Mouse (Mus musculus) left cerebral cortex, adult 2 months (tissue): ENCODE data around the gene Tpm4. TPM values are rescaled to one million over a fixed set of nuclear protein-coding genes. Genes with fewer than 3 reads are reported as not detected.

Source experiments
- DNase-seq, 2 experiments: peaks; one replicate each; pipeline ENCODE4 v3.0.0; 2021 to 2022; ENCODE audit warnings: low spot score in 2 of 2, mixed read lengths in 1 of 2; ENCODE audit errors: extremely low spot score in 1 of 2
- H3K27ac ChIP-seq: fragments of 200-600 bp; 2 replicates; pipeline ENCODE4 v1.8.1; 2022
- H3K4me3 ChIP-seq: fragments of 200-600 bp; 2 replicates; pipeline ENCODE4 v1.8.1; 2022
- CTCF ChIP-seq: fragments of 200-600 bp; IDR thresholded peaks from 2 replicates; pipeline ENCODE4 v1.8.1; 2022; ENCODE audit warnings: antibody characterized with exemption, mild to moderate bottlenecking, moderate library complexity
- intact Hi-C: fragments of 180-260 bp; cut with DNase I; formaldehyde crosslinking; loops from one replicate; pipeline ENCODE4 v1.15.1; 2025
- total RNA-seq, 2 experiments: library from RNA; stranded (reverse); gene quantifications; 2 replicates each; pipeline ENCODE4 v1.2.3; 2021

The Tpm4 gene
- total RNA-seq, 2 experiments from 2014 or later = 24.9 to 29.7 TPM

DNA sequence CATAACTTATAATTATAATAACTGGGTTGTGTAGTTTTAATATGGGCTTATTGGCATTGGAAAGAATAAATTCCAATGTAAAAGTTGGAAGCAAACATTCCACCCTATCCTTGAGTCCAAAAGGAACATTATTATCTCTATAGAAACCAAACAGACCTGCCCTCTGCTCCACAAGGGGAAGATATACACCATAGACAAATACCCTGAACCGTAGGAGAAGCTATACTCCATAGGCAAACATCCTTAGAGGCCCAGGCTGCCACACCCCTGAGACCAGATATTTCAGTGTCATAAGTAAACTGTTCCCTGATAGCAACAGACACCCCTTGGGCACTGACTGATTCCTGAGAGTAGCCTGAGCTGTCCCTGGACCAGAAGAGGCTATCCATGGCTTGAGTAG is 6.9 kb upstream of the Tpm4 start:
- intact Hi-C loops = no loop called here
- no peak for DNase-seq
- no peak for TF ChIP-seq CTCF
- H3K27ac ChIP-seq = no peak overlapping the region
- H3K4me3 ChIP-seq = no peak overlapping the region

DNA sequence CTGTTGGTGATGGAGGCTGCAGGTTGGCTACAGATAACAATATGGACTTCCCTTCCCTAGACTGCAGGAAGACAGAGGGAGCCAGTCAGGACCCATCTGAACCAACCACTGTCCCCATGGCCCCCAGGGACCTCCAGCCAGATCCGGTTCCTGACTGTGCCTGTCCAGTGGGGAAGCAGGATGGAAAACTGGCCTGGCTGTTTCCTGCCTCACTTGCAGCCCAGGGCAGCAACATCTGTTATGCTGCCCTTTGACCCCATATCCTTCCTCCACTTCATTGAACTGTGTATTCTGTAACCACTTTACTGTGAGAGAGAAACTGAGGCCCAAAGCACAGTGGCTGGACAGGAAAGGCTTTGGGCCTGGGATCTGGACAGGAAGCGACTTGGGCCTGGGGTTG is 3.5 kb upstream of the Tpm4 start:
- H3K4me3 ChIP-seq = no peak overlapping the region
- no peak overlapping the region for H3K27ac ChIP-seq
- intact Hi-C loops = loop anchor here (10.0 kb wide), 2 partner anchors 206 to 456 kb away; partner anchors contain the start of genes Jak3 and Unc13a
- TF ChIP-seq CTCF = no peak
- no peak for DNase-seq

DNA sequence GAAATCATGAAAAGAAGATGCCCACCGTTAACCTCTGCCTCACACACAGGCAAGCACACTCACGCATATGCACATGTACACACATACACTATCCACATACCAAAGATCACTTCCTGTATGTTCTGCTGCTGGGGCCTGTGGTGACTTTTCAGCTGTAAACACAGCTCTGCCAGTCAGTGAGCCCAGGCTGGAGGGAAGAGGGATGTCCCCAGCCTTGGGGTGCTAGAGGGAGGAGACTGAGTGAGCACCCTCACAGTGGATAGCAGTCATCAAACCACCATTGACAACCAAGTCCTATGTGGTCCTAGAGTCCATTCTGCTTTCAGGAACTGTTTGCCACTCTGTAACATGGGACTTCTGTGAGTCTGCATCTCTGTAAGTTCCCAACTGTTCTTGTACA is 2.9 kb upstream of the Tpm4 start:
- no peak for TF ChIP-seq CTCF
- Histone ChIP-seq H3K4me3 (no peak overlapping the region), H3K27ac (no peak overlapping the region)
- intact Hi-C loops = loop anchor here (10.0 kb wide), 2 partner anchors 207 to 457 kb away; partner anchors contain the start of genes Jak3 and Unc13a
- DNase-seq = no peak

DNA sequence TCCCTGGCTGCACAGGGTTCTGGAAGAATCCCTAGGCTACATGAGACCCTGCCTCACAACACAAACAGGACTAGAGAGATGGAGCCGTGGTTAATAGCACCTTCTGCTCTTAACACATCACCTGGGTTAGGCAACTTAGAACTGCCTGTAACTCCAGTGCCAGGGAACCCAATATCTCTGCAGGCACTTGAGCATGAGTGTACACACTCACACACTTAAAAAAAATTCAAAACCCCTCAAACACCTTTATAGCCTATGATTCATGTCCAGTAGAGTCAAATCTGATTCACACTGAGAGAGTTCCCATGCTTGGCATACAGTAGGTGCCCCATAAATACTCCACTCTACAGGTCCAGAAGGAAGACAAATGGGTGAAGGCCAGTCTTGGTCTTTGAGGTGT is 2.4 kb upstream of the Tpm4 start:
- no peak for TF ChIP-seq CTCF
- DNase-seq = no peak
- intact Hi-C loops = loop anchor here (10.0 kb wide), 2 partner anchors 208 to 458 kb away; partner anchors contain the start of genes Jak3 and Unc13a

DNA sequence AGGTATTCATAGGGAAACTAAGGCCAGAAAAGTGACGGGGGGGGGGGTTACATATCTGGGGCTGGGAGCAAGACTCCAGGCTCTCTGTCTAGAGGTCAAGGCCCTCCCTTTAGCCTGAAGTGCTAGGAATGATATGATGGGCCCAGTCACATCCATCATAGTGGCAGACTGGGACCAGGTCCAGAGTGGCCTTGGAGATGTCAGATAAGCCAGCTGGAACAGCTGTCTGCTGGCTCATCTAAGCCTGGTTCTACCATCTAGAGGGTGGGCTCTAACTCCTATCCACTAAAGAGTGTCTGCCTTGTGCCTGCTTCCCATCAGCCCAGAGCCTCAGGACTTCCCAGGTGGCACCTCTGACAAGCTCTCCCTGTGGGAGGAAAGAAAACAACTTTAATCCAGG is 1.9 kb upstream of the Tpm4 start:
- Histone ChIP-seq H3K27ac (no peak overlapping the region), H3K4me3 (no peak overlapping the region)
- DNase-seq = no peak
- intact Hi-C loops = loop anchor here (10.0 kb wide), 2 partner anchors 208 to 458 kb away; partner anchors contain the start of genes Jak3 and Unc13a
- TF ChIP-seq CTCF = no peak

More for the DNA sequence above, 2.4 kb upstream of the Tpm4 start:
- Histone ChIP-seq H3K4me3 (no peak overlapping the region), H3K27ac (no peak overlapping the region)

DNA sequence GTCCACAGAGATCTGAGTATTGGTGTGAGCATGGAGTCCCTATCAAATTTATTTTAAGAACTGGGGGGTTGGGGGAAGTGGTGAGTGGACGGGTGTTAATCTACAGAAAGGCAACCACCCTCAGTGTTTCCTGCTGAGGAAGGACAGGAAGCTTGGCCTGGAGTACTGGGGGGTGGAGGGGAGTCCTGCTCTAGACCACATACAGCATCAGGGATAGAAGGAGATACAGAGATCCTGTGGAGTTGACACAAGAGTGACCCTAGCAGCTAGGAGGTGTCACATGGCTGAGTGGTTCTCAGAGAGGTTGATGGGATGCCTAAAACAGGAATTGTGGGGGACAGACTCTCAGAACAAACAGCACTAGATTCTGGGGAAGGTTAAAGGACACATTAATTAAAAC is 1.3 kb upstream of the Tpm4 start:
- intact Hi-C loops = loop anchor here (10.0 kb wide), 2 partner anchors 209 to 459 kb away; partner anchors contain the start of genes Jak3 and Unc13a
- Histone ChIP-seq H3K4me3 (no peak overlapping the region), H3K27ac (no peak overlapping the region)
- no peak for DNase-seq
- no peak for TF ChIP-seq CTCF

DNA sequence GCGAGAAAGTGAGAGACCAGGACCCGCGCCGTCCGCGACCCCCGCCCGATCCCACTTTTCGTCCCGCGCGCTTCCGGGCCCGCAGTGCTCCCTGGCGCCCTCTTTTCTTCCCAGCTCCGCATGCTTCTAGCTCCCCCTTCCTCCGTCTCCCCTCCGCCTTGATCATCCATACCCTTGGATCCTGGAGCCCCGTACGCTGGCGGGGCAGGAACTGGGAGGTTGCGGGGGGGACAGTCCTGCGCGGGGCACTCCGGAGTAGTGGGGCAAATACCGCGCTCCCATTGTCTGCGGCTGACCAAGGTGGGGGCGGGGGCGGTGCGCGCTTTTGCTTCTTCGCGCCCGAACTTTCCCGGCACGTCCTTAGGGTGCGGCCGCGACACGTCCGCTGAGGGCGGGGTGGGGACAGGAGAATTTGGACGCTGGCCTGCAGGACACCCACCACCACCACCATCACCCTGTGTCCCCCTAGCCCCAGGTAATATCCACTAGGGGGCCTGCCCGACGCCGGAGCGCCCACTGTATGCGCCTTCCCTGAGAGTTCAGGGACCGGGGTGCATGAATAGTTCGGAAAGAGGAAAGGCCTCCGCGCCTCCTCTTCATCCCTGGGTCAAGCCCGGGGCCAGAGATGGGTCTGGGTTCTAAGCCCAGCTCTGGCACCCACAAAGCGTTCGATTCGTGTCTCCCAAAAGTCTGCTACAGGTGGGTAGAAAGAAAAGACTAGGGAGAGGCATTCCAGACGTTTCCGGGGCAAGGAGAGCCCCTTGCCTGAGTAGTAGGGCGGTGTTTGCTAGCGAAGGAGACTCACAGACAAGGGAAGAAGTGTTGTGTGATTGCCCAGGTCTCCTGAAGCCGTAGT is 899 bp downstream of the Tpm4 start:
- peak; percentile 22; the same call in 1 of the 2 replicates for TF ChIP-seq CTCF
- DNase-seq = peak in 1 of 2 experiments; percentile 42
- Histone ChIP-seq H3K27ac (peak overlapping the region; percentile 79), H3K4me3 (peak overlapping the region; percentile 57)
- intact Hi-C loops = loop anchor here (10.0 kb wide), 2 partner anchors 211 to 461 kb away; partner anchors contain the start of genes Jak3 and Unc13a

DNA sequence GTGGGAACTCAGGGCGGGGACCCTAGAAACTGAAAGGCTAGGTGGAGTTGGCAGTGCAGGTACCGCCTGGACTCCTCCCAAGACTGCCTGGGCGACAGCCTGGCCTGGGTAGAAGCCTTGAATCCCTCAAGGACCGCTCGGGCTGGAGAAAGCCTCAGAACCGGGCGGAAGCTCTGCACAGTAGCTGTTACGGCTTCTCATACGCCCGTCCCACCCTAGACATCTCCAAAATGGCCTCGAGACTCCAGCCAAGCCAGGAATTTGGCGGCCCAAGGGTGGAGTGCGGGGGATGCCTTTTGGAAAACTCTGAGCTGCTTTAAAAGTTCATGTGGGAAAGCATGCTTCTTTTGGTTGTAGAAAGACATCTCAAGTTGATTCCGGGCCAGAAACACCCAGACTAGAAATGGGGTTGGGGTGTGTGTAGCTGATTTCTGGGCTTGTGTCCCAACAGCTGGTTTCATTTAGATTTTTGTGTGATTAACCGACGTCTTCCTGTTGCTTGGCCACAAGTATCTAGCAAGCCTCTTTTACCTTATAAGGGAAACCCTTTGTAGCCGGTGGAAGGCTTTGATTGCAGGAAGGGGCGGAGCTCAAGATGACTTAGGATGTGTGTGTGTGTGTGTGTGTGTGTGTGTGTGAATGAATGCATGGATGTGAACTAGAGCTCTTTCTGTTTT is 1.7 kb downstream of the Tpm4 start:
- Histone ChIP-seq H3K4me3 (peak overlapping the region; percentile 57), H3K27ac (peak overlapping the region; percentile 79)
- peak in 1 of 2 experiments; percentile 18 for DNase-seq
- intact Hi-C loops = loop anchor here (10.0 kb wide), 2 partner anchors 212 to 462 kb away; partner anchors contain the start of genes Jak3 and Unc13a
- no peak for TF ChIP-seq CTCF

DNA sequence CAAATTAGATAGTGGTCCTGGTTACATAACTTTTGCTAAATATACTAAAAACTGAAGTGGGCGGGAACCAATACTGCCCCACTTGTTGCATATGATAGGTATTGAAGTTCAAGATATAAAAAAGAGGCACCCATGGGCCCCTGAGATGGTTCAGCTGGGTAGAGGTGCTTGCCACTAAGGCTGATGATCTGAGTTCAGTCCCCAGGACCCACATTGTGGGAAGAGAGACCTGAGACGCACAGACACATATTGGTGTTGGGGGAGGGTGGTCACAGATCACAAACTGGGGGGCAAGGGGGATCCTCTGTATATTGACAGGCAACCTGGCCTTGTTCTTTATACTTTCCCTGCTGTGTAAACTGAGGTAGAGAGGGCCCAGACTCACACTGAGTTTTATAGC is 2.7 kb downstream of the Tpm4 start:
- no peak overlapping the region for H3K4me3 ChIP-seq
- H3K27ac ChIP-seq = no peak overlapping the region
- DNase-seq = no peak
- intact Hi-C loops = loop anchor here (10.0 kb wide), 2 partner anchors 213 to 463 kb away; partner anchors contain the start of genes Jak3 and Unc13a
- TF ChIP-seq CTCF = no peak

DNA sequence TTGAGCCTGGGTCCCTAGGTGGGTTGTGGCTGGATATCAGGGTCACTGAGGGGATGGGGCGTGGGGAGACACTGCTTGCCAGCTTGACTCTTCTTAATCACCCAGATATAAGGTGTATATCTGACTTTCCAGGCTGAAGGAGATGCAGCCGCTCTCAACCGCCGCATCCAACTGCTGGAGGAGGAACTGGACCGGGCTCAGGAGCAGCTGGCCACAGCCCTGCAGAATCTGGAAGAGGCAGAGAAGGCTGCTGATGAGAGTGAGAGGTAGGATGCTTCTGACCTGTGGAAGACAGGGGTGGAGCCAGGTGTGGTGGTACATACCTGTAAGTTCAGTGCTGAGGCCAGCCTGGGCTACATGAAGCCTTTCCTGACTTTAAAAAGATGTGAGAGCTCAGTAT is 3.7 kb downstream of the Tpm4 start:
- H3K27ac ChIP-seq = no peak overlapping the region
- intact Hi-C loops = loop anchor here (10.0 kb wide), 2 partner anchors 214 to 464 kb away; partner anchors contain the start of genes Jak3 and Unc13a
- TF ChIP-seq CTCF = no peak

DNA sequence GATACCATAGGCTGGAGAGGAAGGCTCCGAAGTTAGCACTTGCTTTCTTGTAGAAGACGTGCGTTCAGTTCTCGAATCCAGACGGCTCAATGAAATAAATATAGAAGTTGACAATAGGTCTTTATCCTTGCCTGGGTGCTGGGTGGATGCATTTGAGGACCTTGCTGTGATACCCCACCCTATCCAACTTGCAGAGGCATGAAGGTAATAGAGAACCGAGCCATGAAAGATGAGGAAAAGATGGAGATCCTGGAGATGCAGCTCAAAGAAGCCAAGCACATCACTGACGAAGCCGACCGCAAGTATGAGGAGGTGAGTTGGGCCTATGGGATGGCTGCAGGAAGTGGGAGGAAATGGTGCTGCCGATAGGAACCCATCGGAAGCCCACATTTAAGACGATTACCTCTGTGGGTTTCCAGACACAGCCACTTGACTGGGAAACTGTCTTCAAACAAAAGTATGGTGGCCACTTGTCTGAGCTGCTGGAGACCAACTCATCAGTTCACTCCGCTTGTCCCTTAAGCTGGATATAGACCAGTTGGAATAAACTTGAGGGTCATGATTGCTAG is 8.6 kb downstream of the Tpm4 start:
- TF ChIP-seq CTCF = no peak
- DNase-seq = no peak
- Histone ChIP-seq H3K4me3 (no peak overlapping the region), H3K27ac (no peak overlapping the region)
- intact Hi-C loops = no loop called here

More for the DNA sequence above, 3.7 kb downstream of the Tpm4 start:
- no peak overlapping the region for H3K4me3 ChIP-seq
- DNase-seq = no peak
